Mouse (Mus musculus) midbrain, embryonic 14.5 days (tissue): Measurements from ENCODE around the gene Abcg3. TPM values are rescaled to one million over a fixed set of nuclear protein-coding genes. Genes with fewer than 3 reads are reported as not detected.
A peak's percentile ranks its signal among the peaks of the same experiment; 100 is the strongest.

Experiments
- ATAC-seq: fragments of 200-750 bp; cut with Nextera tagmentation; 2 replicates; pipeline ENCODE4 v1.8.0; 2017; ENCODE audit warnings: moderate number of reproducible peaks, moderate library complexity; ENCODE audit not compliant: low FRiP score, low TSS enrichment
- DNase-seq: peaks from one replicate; pipeline ENCODE4 v3.0.0-alpha.2; 2015
- H3K27ac ChIP-seq: fragments of 300-500 bp; sonication (generic); replicated peaks from 2 replicates; pipeline ENCODE4 v1.5.1; 2014; ENCODE audit warnings: mild to moderate bottlenecking, low read depth, low read length, moderate library complexity
- H3K27me3 ChIP-seq: fragments of 300-500 bp; sonication (generic); 2 replicates; pipeline ENCODE4 v1.6.1; 2014; ENCODE audit warnings: low read length, control low read depth, mixed read lengths; ENCODE audit not compliant: control insufficient read depth, insufficient read depth
- H3K36me3 ChIP-seq: fragments of 300-500 bp; sonication (generic); 2 replicates; pipeline ENCODE4 v1.6.1; 2014; ENCODE audit warnings: low read length, control low read depth; ENCODE audit not compliant: control insufficient read depth, insufficient read depth
- H3K4me1 ChIP-seq: fragments of 300-500 bp; sonication (generic); 2 replicates; pipeline ENCODE4 v1.6.1; 2014; ENCODE audit warnings: mild to moderate bottlenecking, antibody characterized with exemption, low read length, control low read depth; ENCODE audit not compliant: control insufficient read depth, insufficient read depth
- H3K4me2 ChIP-seq: fragments of 300-500 bp; sonication (generic); 2 replicates; pipeline ENCODE4 v1.6.1; 2014; ENCODE audit warnings: mild to moderate bottlenecking, low read length, moderate library complexity
- H3K4me3 ChIP-seq: fragments of 300-500 bp; sonication (generic); replicated peaks from 2 replicates; pipeline ENCODE4 v1.5.1; 2014; ENCODE audit warnings: low read depth, low read length
- H3K9ac ChIP-seq: fragments of 300-500 bp; sonication (generic); replicated peaks from 2 replicates; pipeline ENCODE4 v1.6.1; 2014; ENCODE audit warnings: mild to moderate bottlenecking, low read length, moderate library complexity
- H3K9me3 ChIP-seq: fragments of 300-500 bp; sonication (generic); 2 replicates; pipeline ENCODE4 v1.6.1; 2016; ENCODE audit warnings: low read length, control low read depth, mixed read lengths; ENCODE audit not compliant: control insufficient read depth
- WGBS: fragments of 180-500 bp; shearing (Covaris S2); extraction: QIAGEN DNeasy Blood & Tissue Kit; methylation state at CpG from one replicate; pipeline ENCODE4 v1.1.7; 2014; 5-methylcytosine and 5-hydroxymethylcytosine counted together
- polyA plus RNA-seq: library from polyadenylated mRNA; unstranded; fragments of >200 nt; fragmentation: Nextera tagmentation; extraction: Ambion mirVana; gene quantifications from 2 replicates; pipeline ENCODE4 v1.2.1, GENCODE M21; 2014

Abcg3 gene
- polyA plus RNA-seq = 0.11 and 0.53 TPM in 2 replicates

- Histone ChIP-seq H3K27me3 (no peaks in the 10 kb centered on the region), H3K27ac (no peak within 1 kb of the TSS), H3K9ac (no peak within 1 kb of the TSS), H3K9me3 (no peaks in the 10 kb centered on the region), H3K4me3 (no peak within 1 kb of the TSS), H3K4me1 (no peaks in the 10 kb centered on the region), H3K36me3 (no peaks in the 10 kb centered on the region), H3K4me2 (no peak within 1 kb of the TSS)
- DNase-seq = no peak
- WGBS = 44% methylated on average over 12 of the region's 12 CpGs
- no peak for ATAC-seq
Observed at GRCm38 (mm10) chr5:104982535-104982934, at the start of gene Abcg3. Gene Abcg3, minus strand, starts transcription at chr5:104982718.

- no peak overlapping the region for H3K4me3 ChIP-seq
- H3K27ac ChIP-seq = no peak overlapping the region
- no peak for DNase-seq
- no peak overlapping the region for H3K4me2 ChIP-seq
- no peaks in the 10 kb centered on the region; the same call in 1 of the 2 replicates for H3K9me3 ChIP-seq
- no peaks in the 10 kb centered on the region for H3K36me3 ChIP-seq
- no peaks in the 10 kb centered on the region for H3K27me3 ChIP-seq
- WGBS = 78% methylated on average over 1 of the region's 1 CpGs
- H3K4me1 ChIP-seq = no peaks in the 10 kb centered on the region
- no peak for ATAC-seq
- H3K9ac ChIP-seq = no peak overlapping the region
Observed at GRCm38 (mm10) chr5:105012551-105012950, 30.0 kb upstream of the Abcg3 start.

DNA sequence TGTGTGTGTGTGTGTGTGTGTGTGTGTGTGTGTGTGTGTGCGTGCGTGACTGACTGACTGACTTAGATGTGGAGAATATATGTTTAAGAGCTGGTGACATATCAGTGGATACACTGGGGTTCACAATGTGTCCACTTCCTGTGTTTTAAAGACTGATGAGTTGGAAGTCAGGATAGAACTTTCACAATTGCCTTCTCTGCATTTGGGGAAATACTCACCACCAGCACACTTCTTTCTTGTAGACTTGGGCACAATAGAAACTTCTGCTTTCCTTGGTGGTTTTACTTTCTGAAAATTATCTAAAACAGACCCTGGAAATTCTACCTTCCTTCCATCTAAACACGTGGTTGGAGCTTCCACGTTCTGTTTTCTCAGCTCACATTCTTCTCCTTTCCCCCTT, 29.1 kb upstream of the Abcg3 start:
- H3K9ac ChIP-seq = no peak overlapping the region
- no peak overlapping the region for H3K4me2 ChIP-seq
- 88% methylated on average over 4 of the region's 4 CpGs for whole genome bisulfite sequencing
- ATAC-seq (no peak), DNase-seq (no peak)
- H3K27me3 ChIP-seq = no peaks in the 10 kb centered on the region
- no peaks in the 10 kb centered on the region for H3K4me1 ChIP-seq
- no peaks in the 10 kb centered on the region for H3K36me3 ChIP-seq
- no peak overlapping the region for H3K27ac ChIP-seq
- H3K4me3 ChIP-seq = no peak overlapping the region
- no peaks in the 10 kb centered on the region; the same call in 1 of the 2 replicates for H3K9me3 ChIP-seq

DNA sequence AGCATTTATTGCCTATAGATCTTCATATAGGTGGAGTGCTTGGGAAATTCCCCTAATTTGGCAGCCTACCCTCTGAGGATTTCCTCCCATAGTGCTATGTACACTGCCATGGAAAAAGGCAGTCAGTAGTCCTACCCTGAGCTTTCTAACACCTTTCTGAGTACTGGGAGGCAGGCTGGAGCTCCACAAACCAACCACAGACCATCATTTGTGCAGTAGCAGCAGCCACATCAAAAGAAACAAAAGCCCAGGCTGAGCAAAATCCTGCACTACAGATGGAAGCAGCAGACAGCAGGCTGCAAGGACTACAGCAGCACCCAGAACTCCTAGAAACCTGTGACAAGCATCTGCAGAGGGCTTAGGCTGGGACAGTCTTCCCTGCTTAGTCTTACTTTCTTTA, 27.9 kb upstream of the Abcg3 start:
- Histone ChIP-seq H3K27ac (no peak overlapping the region), H3K4me1 (no peaks in the 10 kb centered on the region), H3K27me3 (no peaks in the 10 kb centered on the region), H3K36me3 (no peaks in the 10 kb centered on the region), H3K4me3 (no peak overlapping the region), H3K9me3 (no peaks in the 10 kb centered on the region; the same call in 1 of the 2 replicates), H3K4me2 (no peak overlapping the region), H3K9ac (no peak overlapping the region)
- DNase-seq = no peak
- no peak for ATAC-seq

DNA sequence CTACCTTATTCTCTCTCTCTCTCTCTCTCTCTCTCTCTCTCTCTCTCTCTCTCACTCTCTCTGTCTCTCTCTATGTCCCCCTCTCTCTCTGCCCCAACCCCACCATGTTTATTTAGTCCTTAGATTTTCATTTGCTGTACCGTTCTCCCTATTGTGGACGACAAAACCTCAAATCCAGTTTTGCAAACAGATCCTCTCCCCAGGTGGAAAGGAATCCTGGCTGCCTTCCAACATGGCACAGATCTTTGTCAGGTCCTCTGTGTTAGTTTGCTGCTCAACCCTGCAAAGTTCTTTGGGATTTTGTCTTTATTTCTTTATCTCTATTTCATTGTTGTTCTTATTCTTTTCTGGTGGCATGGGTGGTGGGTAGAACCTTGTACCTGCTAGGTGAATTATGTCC, 6.9 kb upstream of the Abcg3 start:
- WGBS = 90% methylated on average over 2 of the region's 2 CpGs
- Histone ChIP-seq H3K9ac (no peak overlapping the region), H3K4me2 (no peak overlapping the region), H3K4me1 (no peaks in the 10 kb centered on the region), H3K36me3 (no peaks in the 10 kb centered on the region), H3K4me3 (no peak overlapping the region), H3K27me3 (no peaks in the 10 kb centered on the region), H3K27ac (no peak overlapping the region), H3K9me3 (no peaks in the 10 kb centered on the region)
- DNase-seq (peak; percentile 1), ATAC-seq (no peak)

GRCm38 (mm10) chr5:104988000-104988399, 5.5 kb upstream of the Abcg3 start:
- no peak for ATAC-seq

DNA sequence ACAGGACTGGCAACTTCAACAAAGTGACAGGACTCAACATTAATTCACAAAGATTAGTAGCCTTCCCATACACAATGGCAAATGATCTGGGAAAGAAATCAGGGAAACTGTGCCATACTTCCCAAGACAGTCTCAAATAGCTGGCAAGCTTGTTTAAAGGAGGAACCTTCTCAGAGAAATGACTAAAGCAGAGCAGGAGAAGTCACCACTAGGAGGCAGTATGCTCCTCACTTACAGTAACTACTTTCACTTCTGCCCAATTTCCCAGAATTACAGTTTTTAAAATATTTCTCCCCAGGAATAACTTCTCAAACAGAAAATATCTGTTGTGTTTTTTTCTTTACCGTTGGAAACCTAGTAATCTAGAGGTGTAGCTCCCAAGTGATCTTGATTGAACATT, 4.2 kb upstream of the Abcg3 start:
- Histone ChIP-seq H3K4me1 (no peaks in the 10 kb centered on the region), H3K27ac (no peak overlapping the region), H3K4me2 (no peak overlapping the region), H3K9me3 (no peaks in the 10 kb centered on the region), H3K9ac (no peak overlapping the region), H3K4me3 (no peak overlapping the region), H3K27me3 (no peaks in the 10 kb centered on the region), H3K36me3 (no peaks in the 10 kb centered on the region)
- ATAC-seq (no peak), DNase-seq (peak; percentile 44)
- 50% methylated on average over 1 of the region's 1 CpGs for WGBS

More at GRCm38 (mm10) chr5:104988000-104988399, 5.5 kb upstream of the Abcg3 start:
- H3K27me3 ChIP-seq = no peaks in the 10 kb centered on the region
- no peaks in the 10 kb centered on the region for H3K4me1 ChIP-seq
- no peak overlapping the region for H3K4me3 ChIP-seq
- 43% methylated on average over 2 of the region's 2 CpGs for WGBS
- no peak overlapping the region for H3K4me2 ChIP-seq
- H3K9ac ChIP-seq = no peak overlapping the region
- no peak for DNase-seq
- no peak overlapping the region for H3K27ac ChIP-seq
- no peaks in the 10 kb centered on the region for H3K36me3 ChIP-seq
- no peaks in the 10 kb centered on the region for H3K9me3 ChIP-seq

GRCm38 (mm10) chr5:104979040-104979513, 3.4 kb downstream of the Abcg3 start:
- no peak for ATAC-seq

DNA sequence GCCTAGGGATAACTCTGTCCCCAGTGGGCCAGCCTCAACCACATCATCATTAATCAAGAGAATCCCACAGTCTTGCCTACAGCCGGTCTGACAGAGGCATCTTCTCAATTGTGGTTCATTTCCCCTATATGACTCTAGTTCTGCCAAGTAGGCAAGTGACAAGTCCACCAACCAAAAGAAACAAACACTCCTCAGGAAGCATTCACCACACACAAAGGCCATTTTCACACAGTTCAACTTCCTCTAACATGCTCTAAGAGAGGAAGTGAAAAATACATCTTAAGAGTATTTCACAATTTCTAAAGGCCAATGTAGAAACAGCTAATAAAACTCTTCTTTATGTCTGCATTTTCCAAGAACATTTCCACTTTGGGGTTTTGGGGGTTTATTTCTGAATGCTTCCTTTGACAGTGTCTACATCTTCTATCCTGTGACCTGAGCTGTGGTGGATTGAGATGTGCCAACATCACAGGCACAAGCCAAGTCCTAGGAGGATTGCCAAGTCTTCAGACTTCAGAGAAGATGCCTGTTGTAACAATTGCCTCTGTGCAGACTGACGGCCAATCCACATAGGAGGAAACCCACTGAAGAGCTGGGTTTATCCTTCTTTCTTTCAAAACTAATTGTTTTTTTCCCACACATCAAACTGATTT, 24.3 kb downstream of the Abcg3 start:
- no peak overlapping the region for H3K4me3 ChIP-seq
- H3K27me3 ChIP-seq = no peaks in the 10 kb centered on the region
- no peak overlapping the region for H3K4me2 ChIP-seq
- 79% methylated on average over 2 of the region's 2 CpGs for whole genome bisulfite sequencing
- H3K36me3 ChIP-seq = no peaks in the 10 kb centered on the region
- ATAC-seq (no peak), DNase-seq (no peak)
- peaks cover 5% of the 10 kb centered on the region; the same call in 1 of the 2 replicates for H3K9me3 ChIP-seq
- no peak overlapping the region for H3K27ac ChIP-seq
- no peak overlapping the region for H3K9ac ChIP-seq
- H3K4me1 ChIP-seq = no peaks in the 10 kb centered on the region

More at GRCm38 (mm10) chr5:104979040-104979513, 3.4 kb downstream of the Abcg3 start:
- Histone ChIP-seq H3K27ac (no peak overlapping the region), H3K9me3 (no peaks in the 10 kb centered on the region), H3K4me1 (no peaks in the 10 kb centered on the region), H3K9ac (no peak overlapping the region), H3K36me3 (no peaks in the 10 kb centered on the region), H3K4me3 (no peak overlapping the region), H3K4me2 (no peak overlapping the region), H3K27me3 (no peaks in the 10 kb centered on the region)
- DNase-seq = no peak
- 72% methylated on average over 2 of the region's 2 CpGs for WGBS
